17 mouse cellular contexts compared by ENCODE assay signal in genomic region chr13:117658414-117659175, GRCm38 (mm10). TPM values are rescaled to one million over a fixed set of nuclear protein-coding genes. Genes with fewer than 3 reads are reported as not detected.
DNase-seq lines count a peak whose midpoint lies in the region; ATAC-seq lines count a peak whose summit lies in the region.
"Had no signal": no experiment of that assay in that cellular context is flagged by ENCODE, and none has a peak within 500 bp of the region (broad histone marks: within the 10 kb centered on the region; RNA-seq: fewer than 3 reads in every experiment).

No protein-coding gene starts in this region.

- no peak overlapping the region for H3K4me3 ChIP-seq in hindbrain, embryonic 14.5 days (replicated peaks; ENCODE audit: low read length)
- H3K4me3 ChIP-seq in hindbrain, embryonic 11.5 days (ENCODE audit: low read depth, low read length): no peak overlapping the region
- H3K4me3 ChIP-seq in neural tube, embryonic 11.5 days (ENCODE audit: low read depth, low read length): no peak overlapping the region
- H3K4me3 ChIP-seq in neural tube, embryonic 15.5 days (replicated peaks): no peak overlapping the region
- no peak overlapping the region for H3K4me3 ChIP-seq in limb, embryonic 10.5 days
- H3K4me3 ChIP-seq: forebrain, embryonic 13.5 days; limb, embryonic 13.5 days had no signal

- DNase-seq in hindbrain, embryonic 14.5 days (ENCODE audit: low spot score): no peak
- no peak for DNase-seq in hindbrain, embryonic 11.5 days (ENCODE audit: low spot score)
- DNase-seq in neural tube, embryonic 11.5 days (ENCODE audit: low spot score): peak; percentile 13
- peak; percentile 91 for DNase-seq in cerebellum, adult 9-10 months
- DNase-seq in retina, postnatal 1 day: peak; percentile 57
- no peak for DNase-seq in adrenal gland, adult (ENCODE audit: inconsistent age in 2 of 2, low spot score in 1 of 2)
- DNase-seq in limb, embryonic 10.5 days (ENCODE audit: low spot score): no peak
- DNase-seq: adrenal gland, postnatal 36 days; heart, adult 18-20 months; kidney, postnatal 10 days; lung, postnatal 36 days; thymus, postnatal 36 days had no signal

- no peak overlapping the region for H3K27ac ChIP-seq in hindbrain, embryonic 14.5 days
- no peak overlapping the region for H3K27ac ChIP-seq in hindbrain, embryonic 11.5 days (ENCODE audit: low read depth, low read length)
- H3K27ac ChIP-seq in neural tube, embryonic 11.5 days (ENCODE audit: low read depth, low read length): no peak overlapping the region
- no peak overlapping the region for H3K27ac ChIP-seq in neural tube, embryonic 15.5 days (replicated peaks)
- no peak overlapping the region for H3K27ac ChIP-seq in limb, embryonic 10.5 days
- H3K27ac ChIP-seq: forebrain, embryonic 13.5 days; limb, embryonic 13.5 days; stomach, postnatal 0 days had no signal

- no peaks in the 10 kb centered on the region for H3K27me3 ChIP-seq in hindbrain, embryonic 14.5 days (ENCODE audit: control insufficient read depth, insufficient read depth, low read length)
- no peaks in the 10 kb centered on the region for H3K27me3 ChIP-seq in hindbrain, embryonic 11.5 days (ENCODE audit: control insufficient read depth, insufficient read depth, low read length)
- H3K27me3 ChIP-seq in neural tube, embryonic 11.5 days (ENCODE audit: control insufficient read depth, insufficient read depth, low read length): no peaks in the 10 kb centered on the region
- no peaks in the 10 kb centered on the region for H3K27me3 ChIP-seq in neural tube, embryonic 15.5 days (replicated peaks)
- H3K27me3 ChIP-seq in limb, embryonic 10.5 days (ENCODE audit: low read depth, poor library complexity, severe bottlenecking): no peaks in the 10 kb centered on the region
- H3K27me3 ChIP-seq: forebrain, embryonic 13.5 days; limb, embryonic 13.5 days had no signal

- 0 out of 2 replicates have a peak overlapping the region, but pooled peaks have one; percentile 1 for H3K4me2 ChIP-seq in hindbrain, embryonic 14.5 days (replicated peaks)
- H3K4me2 ChIP-seq in hindbrain, embryonic 11.5 days (replicated peaks; ENCODE audit: low read depth, low read length): no peak overlapping the region
- H3K4me2 ChIP-seq in neural tube, embryonic 11.5 days (ENCODE audit: low read depth): no peak overlapping the region
- H3K4me2 ChIP-seq in neural tube, embryonic 15.5 days: no peak overlapping the region
- H3K4me2 ChIP-seq: forebrain, embryonic 13.5 days; limb, embryonic 13.5 days had no signal

- H3K4me1 ChIP-seq in hindbrain, embryonic 14.5 days (replicated peaks; ENCODE audit: control insufficient read depth, insufficient read depth, low read length): no peaks in the 10 kb centered on the region
- H3K4me1 ChIP-seq in hindbrain, embryonic 11.5 days (replicated peaks; ENCODE audit: control insufficient read depth, insufficient read depth, low read length): no peaks in the 10 kb centered on the region
- no peaks in the 10 kb centered on the region for H3K4me1 ChIP-seq in neural tube, embryonic 11.5 days (ENCODE audit: control insufficient read depth, insufficient read depth, low read length)
- H3K4me1 ChIP-seq in neural tube, embryonic 15.5 days: no peaks in the 10 kb centered on the region
- no peaks in the 10 kb centered on the region for H3K4me1 ChIP-seq in limb, embryonic 10.5 days
- H3K4me1 ChIP-seq: forebrain, embryonic 13.5 days; limb, embryonic 13.5 days had no signal

- ATAC-seq in hindbrain, embryonic 14.5 days (ENCODE audit: low FRiP score): no peak; the same call in 1 of the 2 replicates
- ATAC-seq in hindbrain, embryonic 11.5 days (ENCODE audit: low FRiP score): no peak
- no peak for ATAC-seq in neural tube, embryonic 11.5 days (ENCODE audit: insufficient read depth, low FRiP score, low TSS enrichment)
- ATAC-seq in neural tube, embryonic 15.5 days (ENCODE audit: low FRiP score): no peak

- H3K9ac ChIP-seq in hindbrain, embryonic 14.5 days: no peak overlapping the region
- H3K9ac ChIP-seq in hindbrain, embryonic 11.5 days (ENCODE audit: low read depth, low read length): no peak overlapping the region
- no peak overlapping the region for H3K9ac ChIP-seq in neural tube, embryonic 11.5 days (ENCODE audit: low read length)
- H3K9ac ChIP-seq in neural tube, embryonic 15.5 days (replicated peaks): no peak overlapping the region
- H3K9ac ChIP-seq: forebrain, embryonic 13.5 days; limb, embryonic 13.5 days had no signal

- no peaks in the 10 kb centered on the region for H3K9me3 ChIP-seq in hindbrain, embryonic 14.5 days (ENCODE audit: control insufficient read depth, low read length)
- no peaks in the 10 kb centered on the region for H3K9me3 ChIP-seq in hindbrain, embryonic 11.5 days (ENCODE audit: control insufficient read depth, low read length)
- no peaks in the 10 kb centered on the region for H3K9me3 ChIP-seq in neural tube, embryonic 11.5 days (ENCODE audit: control insufficient read depth, low read length)
- H3K9me3 ChIP-seq in neural tube, embryonic 15.5 days (replicated peaks): no peaks in the 10 kb centered on the region
- H3K9me3 ChIP-seq in limb, embryonic 10.5 days (replicated peaks): no peaks in the 10 kb centered on the region
- H3K9me3 ChIP-seq: forebrain, embryonic 13.5 days; limb, embryonic 13.5 days had no signal

- 79% methylated on average over 17 of the region's 17 CpGs for WGBS in hindbrain, embryonic 14.5 days
- 87% methylated on average over 17 of the region's 17 CpGs for WGBS in hindbrain, embryonic 11.5 days
- 86% methylated on average over 17 of the region's 17 CpGs for WGBS in neural tube, embryonic 11.5 days
- WGBS in neural tube, embryonic 15.5 days: 82% methylated on average over 17 of the region's 17 CpGs
- 92% methylated on average over 17 of the region's 17 CpGs for WGBS in limb, embryonic 10.5 days

- no peaks in the 10 kb centered on the region for H3K36me3 ChIP-seq in hindbrain, embryonic 14.5 days (replicated peaks; ENCODE audit: control insufficient read depth, insufficient read depth)
- H3K36me3 ChIP-seq in hindbrain, embryonic 11.5 days (ENCODE audit: control insufficient read depth, insufficient read depth, low read length): no peaks in the 10 kb centered on the region
- no peaks in the 10 kb centered on the region for H3K36me3 ChIP-seq in neural tube, embryonic 11.5 days (ENCODE audit: control insufficient read depth, insufficient read depth, low read length)
- no peaks in the 10 kb centered on the region for H3K36me3 ChIP-seq in neural tube, embryonic 15.5 days
- H3K36me3 ChIP-seq in limb, embryonic 10.5 days: no peaks in the 10 kb centered on the region
- H3K36me3 ChIP-seq: limb, embryonic 13.5 days had no signal

RNA-seq across cellular contexts. Expression of gene Hcn1, which starts 56.5 kb away (rescaled TPM):
- polyA plus RNA-seq in hindbrain, embryonic 14.5 days (2014; fragmentation: Nextera tagmentation; extraction: Ambion mirVana): 1.4 TPM in 2 replicates
- 0.04 and 0.06 TPM in 2 replicates for polyA plus RNA-seq in hindbrain, embryonic 11.5 days (2014; fragmentation: Nextera tagmentation; extraction: Ambion mirVana)
- 0.09 TPM in 2 replicates for polyA plus RNA-seq in neural tube, embryonic 11.5 days (2014; fragmentation: Nextera tagmentation; extraction: Ambion mirVana)
- 0.68 and 1.2 TPM in 2 replicates for polyA plus RNA-seq in neural tube, embryonic 15.5 days (2015; fragmentation: Nextera tagmentation; extraction: Ambion mirVana)
- polyA plus RNA-seq in limb, embryonic 10.5 days (2016; fragmentation: Nextera tagmentation; extraction: Ambion mirVana): 0.04 and 0.09 TPM in 2 replicates
- polyA plus RNA-seq: liver, embryonic 16.5 days had no signal

Comparison
In these comparisons a context has a peak if more than half of its experiments do, and no peak if none do; other contexts are left out.
1. DNase-seq: peak in neural tube, embryonic 11.5 days (single experiment), cerebellum, adult 9-10 months (single experiment) and retina, postnatal 1 day (single experiment); none in hindbrain, embryonic 14.5 days (single experiment), hindbrain, embryonic 11.5 days (single experiment), adrenal gland, adult (0 of 2) and limb, embryonic 10.5 days (single experiment).